Mouse (Mus musculus) hindbrain, embryonic 15.5 days (tissue): Measurements from ENCODE around the gene Dnajc16. TPM values are rescaled to one million over a fixed set of nuclear protein-coding genes. Genes with fewer than 3 reads are reported as not detected.

Experiments
- ATAC-seq: fragments of 200-750 bp; cut with Nextera tagmentation; 2 replicates; pipeline ENCODE4 v1.8.0; 2017; ENCODE audit warnings: low read depth, moderate number of reproducible peaks, moderate TSS enrichment; ENCODE audit not compliant: low FRiP score
- H3K27ac ChIP-seq: fragments of 300-500 bp; sonication (generic); replicated peaks from 2 replicates; pipeline ENCODE4 v1.5.1; 2015; ENCODE audit warnings: mild to moderate bottlenecking, inconsistent platforms
- H3K27me3 ChIP-seq: fragments of 300-500 bp; sonication (generic); 2 replicates; pipeline ENCODE4 v1.6.1; 2015; ENCODE audit warnings: control low read depth, inconsistent platforms
- H3K36me3 ChIP-seq: fragments of 300-500 bp; sonication (generic); 2 replicates; pipeline ENCODE4 v1.6.1; 2015; ENCODE audit warnings: control low read depth, inconsistent platforms
- H3K4me1 ChIP-seq: fragments of 300-500 bp; sonication (generic); replicated peaks from 2 replicates; pipeline ENCODE4 v1.6.1; 2015; ENCODE audit warnings: control low read depth, inconsistent platforms
- H3K4me2 ChIP-seq: fragments of 300-500 bp; sonication (generic); 2 replicates; pipeline ENCODE4 v1.6.1; 2015; ENCODE audit warnings: moderate library complexity, mild to moderate bottlenecking, inconsistent platforms
- H3K4me3 ChIP-seq: fragments of 300-500 bp; sonication (generic); 2 replicates; pipeline ENCODE4 v1.5.1; 2015; ENCODE audit warnings: mild to moderate bottlenecking, inconsistent platforms
- H3K9ac ChIP-seq: fragments of 300-500 bp; sonication (generic); 2 replicates; pipeline ENCODE4 v1.6.1; 2015; ENCODE audit warnings: inconsistent platforms
- H3K9me3 ChIP-seq: fragments of 300-500 bp; sonication (generic); 2 replicates; pipeline ENCODE4 v1.6.1; 2016; ENCODE audit warnings: control low read depth, inconsistent platforms
- WGBS: fragments of 180-500 bp; shearing (Covaris S2); methylation state at CpG from one replicate; pipeline ENCODE4 v1.1.7; 2015; 5-methylcytosine and 5-hydroxymethylcytosine counted together
- polyA plus RNA-seq: library from polyadenylated mRNA; unstranded; fragments of >200 nt; fragmentation: Nextera tagmentation; extraction: Ambion mirVana; gene quantifications from 2 replicates; pipeline ENCODE4 v1.2.1, GENCODE M21; 2015

Gene Dnajc16
- polyA plus RNA-seq, 1 experiment from 2014 or later = 6.8 TPM

- no peaks in the 10 kb centered on the region for H3K4me1 ChIP-seq
- H3K27me3 ChIP-seq = no peaks in the 10 kb centered on the region
Observed at GRCm38 (mm10) chr4:141817706-141818105, 27.0 kb upstream of the Dnajc16 start.

DNA sequence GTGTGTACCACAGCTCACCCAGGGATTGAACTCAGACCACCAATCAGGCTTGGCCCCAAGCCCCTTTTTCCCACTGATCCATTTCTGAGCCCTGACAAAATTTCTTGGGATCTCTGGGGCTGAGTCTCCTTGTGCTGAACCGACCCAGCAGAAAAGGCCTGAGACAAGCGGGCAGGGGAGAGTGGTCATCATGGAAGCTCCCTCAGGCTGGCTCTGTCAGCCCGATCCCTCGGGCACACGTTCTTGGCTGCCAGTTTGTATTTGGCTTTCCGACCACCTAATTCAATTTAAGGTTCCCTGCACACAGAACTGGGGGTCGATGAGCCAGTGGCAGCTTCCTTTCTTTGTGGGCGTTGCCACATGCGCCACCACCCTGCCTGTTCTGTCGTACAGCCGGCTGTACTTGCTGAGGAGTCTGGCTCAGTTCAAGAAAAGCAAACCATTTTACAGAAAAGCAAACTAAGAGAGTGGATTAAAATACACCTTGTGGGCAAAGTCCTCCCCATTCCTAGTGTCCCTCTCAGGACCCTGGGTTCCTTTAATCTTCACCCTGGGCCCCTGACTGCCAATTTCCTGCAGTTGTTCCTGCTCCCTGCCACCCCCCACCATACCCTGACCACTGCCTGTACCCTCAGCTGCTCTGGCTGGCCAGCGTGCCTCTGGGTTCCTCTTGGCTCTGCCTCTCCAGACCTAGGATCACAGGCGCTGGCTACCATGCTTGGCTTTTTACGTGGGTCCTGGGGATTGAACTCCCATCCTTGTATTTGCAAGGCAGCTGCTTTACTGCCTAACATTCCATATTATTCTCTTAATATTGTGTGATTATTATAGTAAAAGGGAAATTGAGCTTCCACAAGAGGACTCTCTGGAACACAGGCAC lies 26.3 kb upstream of the Dnajc16 start:
- WGBS = 51% methylated on average over 14 of the region's 14 CpGs

More at GRCm38 (mm10) chr4:141817706-141818105, 27.0 kb upstream of the Dnajc16 start:
- 57% methylated on average over 10 of the region's 10 CpGs for WGBS
- no peak overlapping the region for H3K27ac ChIP-seq
- no peak overlapping the region for H3K4me2 ChIP-seq
- no peak for ATAC-seq
- no peak overlapping the region for H3K4me3 ChIP-seq
- no peak overlapping the region for H3K9ac ChIP-seq
- peaks cover 16% of the 10 kb centered on the region; the same call in 1 of the 2 replicates for H3K36me3 ChIP-seq
- no peaks in the 10 kb centered on the region for H3K9me3 ChIP-seq

GRCm38 (mm10) chr4:141816267-141816666 lies 25.5 kb upstream of the Dnajc16 start:
- 68% methylated on average over 7 of the region's 7 CpGs for WGBS
- no peak overlapping the region for H3K9ac ChIP-seq
- H3K36me3 ChIP-seq = peaks cover 29% of the 10 kb centered on the region
- H3K4me2 ChIP-seq = no peak overlapping the region
- ATAC-seq = no peak
- H3K27me3 ChIP-seq = no peaks in the 10 kb centered on the region
- H3K9me3 ChIP-seq = no peaks in the 10 kb centered on the region
- no peaks in the 10 kb centered on the region for H3K4me1 ChIP-seq
- no peak overlapping the region for H3K4me3 ChIP-seq
- H3K27ac ChIP-seq = no peak overlapping the region; the same call in 1 of the 2 replicates

More for the DNA sequence above, 26.3 kb upstream of the Dnajc16 start:
- Histone ChIP-seq H3K9me3 (no peaks in the 10 kb centered on the region), H3K36me3 (peaks cover 21% of the 10 kb centered on the region; the same call in 1 of the 2 replicates), H3K4me2 (no peak overlapping the region), H3K27ac (no peak overlapping the region), H3K9ac (no peak overlapping the region), H3K4me3 (no peak overlapping the region), H3K27me3 (no peaks in the 10 kb centered on the region), H3K4me1 (no peaks in the 10 kb centered on the region)
- no peak for ATAC-seq

- H3K4me2 ChIP-seq = no peak overlapping the region
- WGBS = 98% methylated on average over 7 of the region's 7 CpGs
- ATAC-seq = no peak
- H3K9ac ChIP-seq = no peak overlapping the region
- H3K27ac ChIP-seq = no peak overlapping the region
- no peaks in the 10 kb centered on the region for H3K27me3 ChIP-seq
- no peaks in the 10 kb centered on the region for H3K9me3 ChIP-seq
- no peak overlapping the region for H3K4me3 ChIP-seq
- no peaks in the 10 kb centered on the region for H3K4me1 ChIP-seq
- H3K36me3 ChIP-seq = peaks cover 71% of the 10 kb centered on the region
Observed at GRCm38 (mm10) chr4:141811375-141811774, 20.6 kb upstream of the Dnajc16 start.

GRCm38 (mm10) chr4:141810975-141811374 lies 20.2 kb upstream of the Dnajc16 start:
- Histone ChIP-seq H3K27ac (no peak overlapping the region), H3K9me3 (no peaks in the 10 kb centered on the region), H3K36me3 (peaks cover 75% of the 10 kb centered on the region), H3K9ac (no peak overlapping the region), H3K27me3 (no peaks in the 10 kb centered on the region), H3K4me3 (no peak overlapping the region), H3K4me2 (no peak overlapping the region), H3K4me1 (no peaks in the 10 kb centered on the region)
- WGBS = 94% methylated on average over 2 of the region's 2 CpGs
- ATAC-seq = no peak

DNA sequence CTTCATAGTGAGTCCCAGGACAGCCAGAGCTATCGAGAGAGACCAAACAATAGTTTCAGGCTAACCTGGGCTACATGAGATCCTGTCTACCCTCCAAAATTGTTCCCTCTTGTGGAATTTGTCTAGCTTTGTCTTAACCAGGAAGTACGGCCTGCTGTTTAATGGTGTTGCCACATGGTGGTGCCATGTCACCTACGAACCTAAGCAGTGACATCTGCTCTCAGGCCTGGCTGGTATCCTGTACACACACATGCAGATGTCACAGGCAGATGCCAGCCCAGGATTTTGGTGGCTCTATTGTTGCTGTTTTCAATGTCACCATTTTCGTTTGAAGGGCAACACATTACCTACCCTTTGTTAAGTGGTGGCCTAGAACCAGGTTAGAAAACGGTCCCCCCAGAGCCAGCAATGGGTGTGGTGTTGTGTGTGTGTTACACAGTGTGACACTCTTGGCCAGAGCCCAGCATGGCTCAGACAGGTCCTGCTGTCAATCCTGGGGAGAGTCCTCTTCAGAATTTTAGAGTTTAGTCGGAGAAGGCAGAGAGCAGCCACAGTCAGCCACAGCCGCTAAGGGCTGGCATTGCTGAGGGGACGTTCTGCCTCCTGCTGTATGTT lies 19.2 kb upstream of the Dnajc16 start:
- ATAC-seq = peak; percentile 65; the same call in 1 of the 2 replicates
- Histone ChIP-seq H3K4me1 (no peaks in the 10 kb centered on the region), H3K4me2 (no peak overlapping the region), H3K4me3 (no peak overlapping the region), H3K27ac (no peak overlapping the region; the same call in 1 of the 2 replicates), H3K27me3 (no peaks in the 10 kb centered on the region), H3K36me3 (peaks cover 85% of the 10 kb centered on the region), H3K9me3 (no peaks in the 10 kb centered on the region), H3K9ac (no peak overlapping the region)
- 68% methylated on average over 8 of the region's 8 CpGs for WGBS

GRCm38 (mm10) chr4:141805886-141806285 lies 15.2 kb upstream of the Dnajc16 start:
- no peak overlapping the region for H3K27ac ChIP-seq
- H3K27me3 ChIP-seq = no peaks in the 10 kb centered on the region
- no peak overlapping the region for H3K4me3 ChIP-seq
- no peaks in the 10 kb centered on the region for H3K4me1 ChIP-seq
- H3K9ac ChIP-seq = no peak overlapping the region
- no peak overlapping the region for H3K4me2 ChIP-seq
- no peaks in the 10 kb centered on the region for H3K9me3 ChIP-seq
- H3K36me3 ChIP-seq = peaks cover 72% of the 10 kb centered on the region
- 96% methylated on average over 8 of the region's 8 CpGs for WGBS
- no peak for ATAC-seq

GRCm38 (mm10) chr4:141804105-141804504 lies 13.4 kb upstream of the Dnajc16 start:
- ATAC-seq = no peak
- Histone ChIP-seq H3K4me2 (no peak overlapping the region), H3K27me3 (no peaks in the 10 kb centered on the region)

DNA sequence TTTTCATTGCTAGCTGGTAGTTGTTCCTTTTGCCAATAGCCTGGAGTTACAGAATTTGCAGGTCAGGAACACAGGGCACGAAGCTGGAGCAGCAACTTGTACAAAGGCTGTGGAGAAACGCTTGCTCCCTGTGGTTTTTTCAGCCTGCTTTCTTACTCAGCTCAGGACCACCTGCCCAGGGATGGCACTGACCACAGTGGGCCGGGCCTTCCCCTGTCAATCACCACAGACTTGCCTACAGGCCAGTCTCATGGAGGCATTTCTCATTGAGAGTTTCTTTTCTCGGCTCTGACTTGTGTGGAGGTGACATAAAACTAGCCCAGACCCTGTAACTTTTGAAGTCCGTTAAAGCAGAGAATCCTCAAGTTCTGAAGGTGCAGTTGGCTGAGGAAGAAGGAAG lies 6.8 kb upstream of the Dnajc16 start:
- H3K27me3 ChIP-seq = no peaks in the 10 kb centered on the region
- no peak for ATAC-seq
- no peak overlapping the region for H3K27ac ChIP-seq
- H3K4me2 ChIP-seq = no peak overlapping the region
- peaks cover 27% of the 10 kb centered on the region for H3K4me1 ChIP-seq
- H3K4me3 ChIP-seq = no peak overlapping the region
- H3K9me3 ChIP-seq = no peaks in the 10 kb centered on the region
- H3K9ac ChIP-seq = no peak overlapping the region
- 91% methylated on average over 5 of the region's 5 CpGs for WGBS
- H3K36me3 ChIP-seq = peaks cover 11% of the 10 kb centered on the region; the same call in 1 of the 2 replicates

More at GRCm38 (mm10) chr4:141804105-141804504, 13.4 kb upstream of the Dnajc16 start:
- 92% methylated on average over 4 of the region's 4 CpGs for WGBS
- H3K36me3 ChIP-seq = peaks cover 60% of the 10 kb centered on the region
- H3K9ac ChIP-seq = no peak overlapping the region
- no peaks in the 10 kb centered on the region for H3K9me3 ChIP-seq
- no peaks in the 10 kb centered on the region for H3K4me1 ChIP-seq
- H3K27ac ChIP-seq = no peak overlapping the region
- H3K4me3 ChIP-seq = no peak overlapping the region

- H3K9ac ChIP-seq = no peak overlapping the region
Observed at GRCm38 (mm10) chr4:141796954-141797353, 6.2 kb upstream of the Dnajc16 start.

GRCm38 (mm10) chr4:141796356-141796755 lies 5.6 kb upstream of the Dnajc16 start:
- no peaks in the 10 kb centered on the region for H3K27me3 ChIP-seq
- no peak overlapping the region for H3K4me2 ChIP-seq
- H3K4me3 ChIP-seq = no peak overlapping the region
- no peak overlapping the region for H3K27ac ChIP-seq
- no peak for ATAC-seq
- no peaks in the 10 kb centered on the region for H3K9me3 ChIP-seq
- peaks cover 27% of the 10 kb centered on the region for H3K4me1 ChIP-seq
- H3K9ac ChIP-seq = no peak overlapping the region
- H3K36me3 ChIP-seq = peaks cover 11% of the 10 kb centered on the region; the same call in 1 of the 2 replicates
- 84% methylated on average over 7 of the region's 7 CpGs for WGBS

More at GRCm38 (mm10) chr4:141796954-141797353, 6.2 kb upstream of the Dnajc16 start:
- Histone ChIP-seq H3K27ac (no peak overlapping the region), H3K4me2 (no peak overlapping the region), H3K9me3 (no peaks in the 10 kb centered on the region), H3K36me3 (peaks cover 11% of the 10 kb centered on the region; the same call in 1 of the 2 replicates), H3K4me3 (no peak overlapping the region), H3K4me1 (peaks cover 27% of the 10 kb centered on the region), H3K27me3 (no peaks in the 10 kb centered on the region)
- 89% methylated on average over 4 of the region's 4 CpGs for whole genome bisulfite sequencing
- ATAC-seq = no peak

GRCm38 (mm10) chr4:141794152-141794535 lies 3.4 kb upstream of the Dnajc16 start:
- 14% methylated on average over 5 of the region's 5 CpGs for WGBS
- Histone ChIP-seq H3K27me3 (no peaks in the 10 kb centered on the region), H3K4me2 (peak overlapping the region; percentile 61)

More at GRCm38 (mm10) chr4:141794152-141794535, 3.4 kb upstream of the Dnajc16 start:
- Histone ChIP-seq H3K36me3 (peaks cover 11% of the 10 kb centered on the region; the same call in 1 of the 2 replicates), H3K27ac (peak overlapping the region; percentile 96), H3K9ac (peak overlapping the region; percentile 67), H3K4me1 (peaks cover 38% of the 10 kb centered on the region), H3K9me3 (no peaks in the 10 kb centered on the region), H3K4me3 (peak overlapping the region; percentile 79)
- ATAC-seq = no peak
